In genomic region chr9:37126197-37126596, GRCm38 (mm10) we compare ENCODE assay signal across 30 mouse cellular contexts. TPM values are rescaled to one million over a fixed set of nuclear protein-coding genes. Genes with fewer than 3 reads are reported as not detected.
DNase-seq lines count a peak whose midpoint lies in the region; ATAC-seq and TF ChIP-seq lines count a peak whose summit lies in the region.
"Had no signal": no experiment of that assay in that cellular context is flagged by ENCODE, and none has a peak within 500 bp of the region (broad histone marks: within the 10 kb centered on the region; RNA-seq: fewer than 3 reads in every experiment).

No protein-coding gene starts in this region.

- no peak for TF ChIP-seq POLR2A in heart, adult 2 months (IDR thresholded peaks at IDR 0.05; ENCODE audit: insufficient read depth, low read depth, low read length)

- no peak overlapping the region for H3K9ac ChIP-seq in forebrain, embryonic 11.5 days (ENCODE audit: low read length)
- no peak overlapping the region for H3K9ac ChIP-seq in heart, adult 2 months (ENCODE audit: low read depth, low read length)
- H3K9ac ChIP-seq in heart, embryonic 12.5 days: no peak overlapping the region
- H3K9ac ChIP-seq: forebrain, embryonic 15.5 days; heart, embryonic 15.5 days; kidney, embryonic 15.5 days; limb, embryonic 12.5 days; liver, embryonic 15.5 days; midbrain, embryonic 12.5 days; neural tube, embryonic 12.5 days had no signal

- H3K4me1 ChIP-seq in forebrain, embryonic 11.5 days (replicated peaks; ENCODE audit: control insufficient read depth, insufficient read depth, low read length): peaks cover 15% of the 10 kb centered on the region
- H3K4me1 ChIP-seq in forebrain, embryonic 10.5 days: peaks cover 44% of the 10 kb centered on the region
- H3K4me1 ChIP-seq in heart, adult 2 months (ENCODE audit: control insufficient read depth, insufficient read depth, low read length): peaks cover 5% of the 10 kb centered on the region
- H3K4me1 ChIP-seq in heart, embryonic 12.5 days (replicated peaks): no peaks in the 10 kb centered on the region
- H3K4me1 ChIP-seq: heart, embryonic 15.5 days; liver, embryonic 15.5 days; megakaryocyte, embryonic 14.5 days had no signal

- peak; percentile 16 for DNase-seq in forebrain, embryonic 11.5 days (ENCODE audit: low spot score)
- DNase-seq in forebrain, embryonic 10.5 days (ENCODE audit: extremely low spot score, low spot score): no peak
- peak; percentile 50 to 51 for DNase-seq in heart, adult 2 months
- peak; percentile 55 for DNase-seq in lung, postnatal 14 days
- DNase-seq in lung, postnatal 4 days: no peak
- peak; percentile 44 for DNase-seq in gastrocnemius, postnatal 14 days
- DNase-seq in layer of hippocampus, postnatal 36 days: no peak
- DNase-seq: adrenal gland, adult 8-10 months; cerebellum, adult 2 months; cerebellum, postnatal 25 days; kidney, adult 18-20 months; kidney, postnatal 25 days; right cerebral cortex, adult 18-20 months; thymus, adult 18-20 months; thymus, postnatal 25 days had no signal

- intact Hi-C loops in heart, adult 2 months (cut with DNase I): no loop called here
- intact Hi-C loops in gastrocnemius, postnatal 14 days (cut with DNase I; ENCODE audit: low total_unique reads): no loop called here

- ATAC-seq in forebrain, embryonic 11.5 days (replicated peaks; ENCODE audit: low FRiP score): no peak
- no peak for ATAC-seq in heart, embryonic 12.5 days (ENCODE audit: insufficient number of reproducible peaks, low FRiP score)
- ATAC-seq: forebrain, embryonic 15.5 days; hindbrain, embryonic 16.5 days had no signal

- 92% methylated on average over 2 of the region's 2 CpGs for WGBS in forebrain, embryonic 11.5 days
- WGBS in forebrain, embryonic 10.5 days: 92% methylated on average over 2 of the region's 2 CpGs
- WGBS in heart, adult 2 months: 65% methylated on average over 2 of the region's 2 CpGs
- 81% methylated on average over 2 of the region's 2 CpGs for WGBS in heart, embryonic 12.5 days

- no peaks in the 10 kb centered on the region; the same call in 1 of the 2 replicates for H3K9me3 ChIP-seq in forebrain, embryonic 11.5 days (ENCODE audit: control insufficient read depth, low read length)
- peaks cover 3% of the 10 kb centered on the region; the same call in 1 of the 2 replicates for H3K9me3 ChIP-seq in forebrain, embryonic 10.5 days
- 0 out of 2 replicates have a peak, but pooled peaks cover under 1% of the 10 kb centered on the region for H3K9me3 ChIP-seq in heart, embryonic 12.5 days (replicated peaks)
- H3K9me3 ChIP-seq: forebrain, embryonic 15.5 days; G1E; heart, embryonic 15.5 days; kidney, embryonic 15.5 days; limb, embryonic 12.5 days; liver, embryonic 15.5 days; megakaryocyte, embryonic 14.5 days; midbrain, embryonic 12.5 days; neural tube, embryonic 12.5 days had no signal

- no peak for TF ChIP-seq EP300 in heart, adult 2 months (IDR thresholded peaks at IDR 0.05; ENCODE audit: insufficient read depth, low read depth, low read length)

- no peaks in the 10 kb centered on the region for H3K79me2 ChIP-seq in heart, adult 2 months (replicated peaks; ENCODE audit: control insufficient read depth, insufficient read depth, low read length)

- H3K27ac ChIP-seq in forebrain, embryonic 11.5 days (ENCODE audit: low read depth, low read length): no peak overlapping the region
- no peak overlapping the region for H3K27ac ChIP-seq in forebrain, embryonic 10.5 days
- H3K27ac ChIP-seq in heart, adult 2 months: no peak overlapping the region
- no peak overlapping the region for H3K27ac ChIP-seq in heart, embryonic 12.5 days (ENCODE audit: poor library complexity, severe bottlenecking)
- H3K27ac ChIP-seq: forebrain, embryonic 15.5 days; heart, embryonic 15.5 days; hindbrain, embryonic 10.5 days; kidney, embryonic 15.5 days; limb, embryonic 12.5 days; liver, embryonic 15.5 days; midbrain, embryonic 12.5 days; neural tube, embryonic 12.5 days; stomach, postnatal 0 days had no signal

- TF ChIP-seq CTCF in heart, adult 2 months (IDR thresholded peaks at IDR 0.05): no peak

- no peaks in the 10 kb centered on the region for H3K36me3 ChIP-seq in forebrain, embryonic 11.5 days (ENCODE audit: control insufficient read depth, insufficient read depth, low read length)
- peaks cover 21% of the 10 kb centered on the region for H3K36me3 ChIP-seq in forebrain, embryonic 10.5 days (replicated peaks)
- H3K36me3 ChIP-seq in heart, adult 2 months (ENCODE audit: control insufficient read depth, insufficient read depth, low read length): no peaks in the 10 kb centered on the region
- H3K36me3 ChIP-seq in heart, embryonic 12.5 days: no peaks in the 10 kb centered on the region
- H3K36me3 ChIP-seq: forebrain, embryonic 15.5 days; G1E; heart, embryonic 15.5 days; kidney, embryonic 15.5 days; limb, embryonic 12.5 days; liver, embryonic 15.5 days; neural tube, embryonic 12.5 days had no signal

- H3K27me3 ChIP-seq in forebrain, embryonic 11.5 days (ENCODE audit: control insufficient read depth, insufficient read depth, low read length): no peaks in the 10 kb centered on the region
- peaks cover 29% of the 10 kb centered on the region for H3K27me3 ChIP-seq in forebrain, embryonic 10.5 days (ENCODE audit: poor library complexity, severe bottlenecking)
- H3K27me3 ChIP-seq in heart, adult 2 months (ENCODE audit: control insufficient read depth, insufficient read depth, low read length): no peaks in the 10 kb centered on the region
- no peaks in the 10 kb centered on the region for H3K27me3 ChIP-seq in heart, embryonic 12.5 days (replicated peaks)
- H3K27me3 ChIP-seq: forebrain, embryonic 15.5 days; heart, embryonic 15.5 days; liver, embryonic 15.5 days; midbrain, embryonic 12.5 days had no signal

- no peak overlapping the region for H3K4me3 ChIP-seq in forebrain, embryonic 11.5 days (ENCODE audit: low read depth, low read length)
- no peak overlapping the region for H3K4me3 ChIP-seq in forebrain, embryonic 10.5 days
- H3K4me3 ChIP-seq in heart, adult 2 months: no peak overlapping the region
- H3K4me3 ChIP-seq in heart, embryonic 12.5 days: no peak overlapping the region
- H3K4me3 ChIP-seq: forebrain, embryonic 15.5 days; heart, embryonic 15.5 days; hindbrain, embryonic 10.5 days; kidney, embryonic 15.5 days; left cerebral cortex, adult 2 months; limb, embryonic 12.5 days; liver, embryonic 15.5 days; megakaryocyte, embryonic 14.5 days; midbrain, embryonic 12.5 days; myocyte; neural tube, embryonic 12.5 days had no signal

- H3K4me2 ChIP-seq in forebrain, embryonic 11.5 days (ENCODE audit: low read depth, low read length, severe bottlenecking): no peak overlapping the region
- no peak overlapping the region for H3K4me2 ChIP-seq in heart, embryonic 12.5 days
- H3K4me2 ChIP-seq: forebrain, embryonic 15.5 days; heart, embryonic 15.5 days; kidney, embryonic 15.5 days; limb, embryonic 12.5 days; liver, embryonic 15.5 days; midbrain, embryonic 12.5 days; neural tube, embryonic 12.5 days had no signal

RNA-seq across cellular contexts. Expression of gene Pknox2, which starts 21.0 kb away (rescaled TPM):
- 21.0 and 23.7 TPM in 2 replicates for polyA plus RNA-seq in forebrain, embryonic 11.5 days (2014; fragmentation: Nextera tagmentation; extraction: Ambion mirVana)
- 35.3 and 36.8 TPM in 2 replicates for polyA plus RNA-seq in forebrain, embryonic 10.5 days (2016; fragmentation: Nextera tagmentation; extraction: Ambion mirVana)
- total RNA-seq in heart, adult 2 months (2021): 1 to 10 TPM; 7.8 to 9.0 TPM
- 9.9 and 13.5 TPM in 2 replicates for polyA plus RNA-seq in heart, adult 2 months (2012; rRNA removed)
- 8.2 and 8.8 TPM in 2 replicates for polyA plus RNA-seq in heart, embryonic 12.5 days (2016; fragmentation: Nextera tagmentation; extraction: Ambion mirVana)
- total RNA-seq in gastrocnemius, postnatal 14 days (2021): 10 to 100 TPM; 27.6 to 31.4 TPM
- total RNA-seq in layer of hippocampus, postnatal 36 days (2021): 10 to 100 TPM; 32.7 to 38.3 TPM
- polyA plus RNA-seq: G1E had no signal

Comparison
In these comparisons a context has a peak if more than half of its experiments do, and no peak if none do; other contexts are left out.
1. DNase-seq: peak in forebrain, embryonic 11.5 days (single experiment), heart, adult 2 months (2 of 2), lung, postnatal 14 days (single experiment) and gastrocnemius, postnatal 14 days (single experiment); none in forebrain, embryonic 10.5 days (single experiment), lung, postnatal 4 days (0 of 2) and layer of hippocampus, postnatal 36 days (0 of 2).